Mouse (Mus musculus) kidney, adult 2 months (tissue): Measurements from ENCODE around the gene Cldn14. TPM values are rescaled to one million over a fixed set of nuclear protein-coding genes. Genes with fewer than 3 reads are reported as not detected.
"Not testable (repeated sequence)": the region's sequence is repeated elsewhere in the genome, so short reads cannot be mapped to it uniquely, and the experiment has no call there.

Experiments
- DNase-seq: peaks from one replicate; pipeline ENCODE4 v3.0.0; 2021
- H3K27ac ChIP-seq: fragments of 200-500 bp; 2 replicates; pipeline ENCODE4 v1.5.1; 2012; ENCODE audit warnings: low read depth, low read length, control low read depth, inconsistent platforms; ENCODE audit not compliant: insufficient read depth
- H3K27me3 ChIP-seq: fragments of 200-500 bp; replicated peaks from 2 replicates; pipeline ENCODE4 v1.6.1; 2012; ENCODE audit warnings: mild to moderate bottlenecking, moderate library complexity, low read length, inconsistent platforms; ENCODE audit not compliant: control insufficient read depth, insufficient read depth
- H3K36me3 ChIP-seq: fragments of 200-500 bp; 2 replicates; pipeline ENCODE4 v1.6.1; 2012; ENCODE audit warnings: mild to moderate bottlenecking, moderate library complexity, low read length, inconsistent platforms; ENCODE audit not compliant: control insufficient read depth, insufficient read depth
- H3K4me1 ChIP-seq: fragments of 200-500 bp; 2 replicates; pipeline ENCODE4 v1.6.1; 2011; ENCODE audit warnings: low read length; ENCODE audit not compliant: control insufficient read depth, insufficient read depth
- H3K4me3 ChIP-seq: fragments of 200-500 bp; 2 replicates; pipeline ENCODE4 v1.5.1; 2011; ENCODE audit warnings: mild to moderate bottlenecking, low read depth, low read length, control low read depth; ENCODE audit not compliant: insufficient read depth
- CTCF ChIP-seq: fragments of 200-500 bp; conservative IDR thresholded peaks from 2 replicates; pipeline ENCODE4 v1.5.1; 2011; ENCODE audit warnings: low read depth, mild to moderate bottlenecking, control low read depth, low read length, moderate library complexity, mixed read lengths; ENCODE audit not compliant: insufficient read depth, insufficient read length
- POLR2A ChIP-seq: fragments of 200-500 bp; IDR thresholded peaks from one replicate; pipeline ENCODE4 v1.6.1; 2011; ENCODE audit warnings: low read depth, low read length, control low read depth
- WGBS: fragments of 180-500 bp; shearing (Covaris S2); methylation state at CpG from one replicate; pipeline ENCODE4 v1.1.7; 2018; 5-methylcytosine and 5-hydroxymethylcytosine counted together
- polyA plus RNA-seq: library from polyadenylated mRNA; depleted of rRNA; stranded (reverse); fragments of >200 nt; gene quantifications from 2 replicates; pipeline ENCODE4 v1.2.3, GENCODE M21; 2012

Gene Cldn14
- polyA plus RNA-seq, 1 experiment, result 0.38 TPM

- Histone ChIP-seq H3K27me3 (no peaks in the 10 kb centered on the region), H3K4me3 (no peak overlapping the region), H3K27ac (no peak overlapping the region), H3K36me3 (no peaks in the 10 kb centered on the region), H3K4me1 (no peaks in the 10 kb centered on the region)
- DNase-seq, result peak; percentile 17
- TF ChIP-seq POLR2A (no peak), CTCF (no peak)
- WGBS, result 15% methylated on average over 16 of the region's 16 CpGs
These were observed 31.8 kb upstream of the Cldn14 start for GRCm38 (mm10) chr16:94040485-94040884.

GRCm38 (mm10) chr16:94038986-94039341 lies 30.3 kb upstream of the Cldn14 start:
- no peak overlapping the region for H3K27ac ChIP-seq
- no peaks in the 10 kb centered on the region for H3K4me1 ChIP-seq
- no peaks in the 10 kb centered on the region for H3K36me3 ChIP-seq
- TF ChIP-seq POLR2A, result no peak
- no peak for TF ChIP-seq CTCF
- no peak for DNase-seq
- no peak overlapping the region for H3K4me3 ChIP-seq
- H3K27me3 ChIP-seq, result no peaks in the 10 kb centered on the region
- WGBS, result 87% methylated on average over 9 of the region's 9 CpGs

GRCm38 (mm10) chr16:94038272-94038985 lies 29.8 kb upstream of the Cldn14 start:
- Histone ChIP-seq H3K27me3 (no peaks in the 10 kb centered on the region), H3K4me1 (no peaks in the 10 kb centered on the region), H3K27ac (no peak overlapping the region), H3K4me3 (no peak overlapping the region), H3K36me3 (no peaks in the 10 kb centered on the region)
- WGBS, result 59% methylated on average over 12 of the region's 12 CpGs
- TF ChIP-seq POLR2A, result no peak
- TF ChIP-seq CTCF, result peak; percentile 72
- DNase-seq, result peak; percentile 67

GRCm38 (mm10) chr16:94037280-94037679 lies 28.6 kb upstream of the Cldn14 start:
- no peak overlapping the region for H3K4me3 ChIP-seq
- H3K27ac ChIP-seq, result no peak overlapping the region
- no peaks in the 10 kb centered on the region for H3K4me1 ChIP-seq
- no peak for DNase-seq
- no peak for TF ChIP-seq POLR2A
- TF ChIP-seq CTCF, result no peak
- 91% methylated on average over 7 of the region's 7 CpGs for WGBS
- H3K27me3 ChIP-seq, result no peaks in the 10 kb centered on the region
- no peaks in the 10 kb centered on the region for H3K36me3 ChIP-seq

- Histone ChIP-seq H3K27me3 (no peaks in the 10 kb centered on the region), H3K36me3 (no peaks in the 10 kb centered on the region), H3K4me3 (no peak overlapping the region), H3K27ac (no peak overlapping the region), H3K4me1 (no peaks in the 10 kb centered on the region)
- TF ChIP-seq POLR2A (no peak), CTCF (no peak)
- DNase-seq, result no peak
- 70% methylated on average over 9 of the region's 9 CpGs for WGBS
These were observed 25.5 kb upstream of the Cldn14 start for GRCm38 (mm10) chr16:94034152-94034551.

GRCm38 (mm10) chr16:94032270-94032669 lies 23.6 kb upstream of the Cldn14 start:
- TF ChIP-seq CTCF, result no peak
- no peak for TF ChIP-seq POLR2A
- Histone ChIP-seq H3K36me3 (no peaks in the 10 kb centered on the region), H3K27me3 (no peaks in the 10 kb centered on the region), H3K4me1 (no peaks in the 10 kb centered on the region), H3K4me3 (no peak overlapping the region), H3K27ac (no peak overlapping the region)
- WGBS, result 85% methylated on average over 5 of the region's 5 CpGs
- no peak for DNase-seq

- 66% methylated on average over 28 of the region's 28 CpGs for WGBS
- H3K4me3 ChIP-seq, result no peak overlapping the region
These were observed 15.0 kb upstream of the Cldn14 start for GRCm38 (mm10) chr16:94023352-94024280.

GRCm38 (mm10) chr16:94019725-94020124 lies 11.1 kb upstream of the Cldn14 start:
- H3K36me3 ChIP-seq, H3K4me3 ChIP-seq, H3K27ac ChIP-seq, H3K4me1 ChIP-seq, DNase-seq, H3K27me3 ChIP-seq: not testable (repeated sequence)
- WGBS, result 78% methylated on average over 8 of the region's 8 CpGs

More at GRCm38 (mm10) chr16:94023352-94024280, 15.0 kb upstream of the Cldn14 start:
- Histone ChIP-seq H3K27ac (no peak overlapping the region), H3K36me3 (no peaks in the 10 kb centered on the region), H3K4me1 (no peaks in the 10 kb centered on the region), H3K27me3 (no peaks in the 10 kb centered on the region)
- TF ChIP-seq POLR2A (no peak), CTCF (no peak)
- no peak for DNase-seq
